Mouse (Mus musculus) mouse trophoblast stem cell (cell line): ENCODE results near the gene Arhgap31.

Experiments
- in situ Hi-C, 2 experiments: fragments of 300-500 bp; cut with MseI, MboI; formaldehyde crosslinking; loops; 2 replicates in 1 of 2; 3 replicates in 1 of 2; pipeline ENCODE4 v1.15.1; 2025

Gene Arhgap31

DNA sequence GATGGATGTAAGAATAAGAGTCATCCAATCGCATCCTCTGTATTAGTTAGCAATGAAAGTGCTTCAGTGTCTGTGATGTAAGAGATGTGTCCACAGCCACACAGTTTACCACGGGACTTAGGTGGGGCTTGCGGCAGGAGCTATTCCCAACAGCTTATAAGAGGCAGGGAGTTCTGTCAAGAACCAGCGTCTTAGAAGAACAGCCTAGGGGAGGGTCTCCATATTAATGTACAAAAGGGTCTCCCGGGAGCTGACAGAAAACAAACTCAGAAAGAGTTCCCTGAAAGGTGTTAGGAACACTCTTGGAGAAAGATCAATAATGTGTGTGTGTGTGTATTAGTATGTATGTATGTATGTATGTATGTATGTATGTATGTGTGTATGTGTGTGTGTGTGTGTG, 60.4 kb downstream of the Arhgap31 start:
- in situ Hi-C loops: no loop called here

DNA sequence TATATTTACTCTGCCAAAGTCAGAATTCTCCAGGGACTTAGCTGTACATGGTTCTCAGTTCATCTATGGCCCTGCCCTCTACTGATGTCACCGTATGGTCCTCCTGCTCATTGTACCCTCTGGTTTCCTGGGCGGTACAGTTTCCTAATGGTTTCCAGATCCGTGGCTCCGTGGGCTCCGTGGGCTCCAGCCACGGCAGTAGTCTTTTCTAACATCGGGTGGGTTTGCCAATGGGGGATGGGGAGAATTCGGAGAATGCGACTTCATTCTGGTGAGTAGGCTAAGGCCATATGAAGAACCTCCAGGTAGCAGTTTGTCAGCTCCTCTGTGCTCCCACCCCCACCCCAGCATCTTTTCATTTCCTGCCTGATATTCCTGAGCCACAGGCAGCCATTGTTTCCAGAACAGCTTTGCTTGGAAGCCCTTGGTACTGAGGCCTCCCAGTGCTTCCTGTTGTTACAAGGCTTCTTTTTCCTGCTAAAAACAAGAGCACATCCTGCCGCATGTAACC, 61.3 kb downstream of the Arhgap31 start:
- in situ Hi-C loops: no loop called here

DNA sequence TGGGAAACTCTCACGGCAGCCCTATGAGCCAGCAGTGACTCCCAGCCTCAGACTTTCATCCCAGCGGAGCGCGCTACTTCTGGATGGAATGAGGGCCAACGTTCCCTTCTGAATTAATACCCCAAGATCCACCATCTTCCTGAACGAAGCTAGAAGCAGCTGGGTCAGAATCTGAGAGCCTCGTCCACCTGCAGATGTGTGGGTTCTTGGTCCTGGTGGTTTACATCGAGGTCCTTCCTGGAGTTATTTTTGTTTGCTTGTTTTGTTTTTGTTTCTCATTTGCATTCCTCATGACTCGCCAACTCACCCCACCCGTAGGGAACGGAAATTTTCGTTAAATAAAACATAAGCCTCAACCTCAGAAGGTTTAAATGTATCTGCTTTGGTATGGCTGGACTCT, 61.8 kb downstream of the Arhgap31 start:
- in situ Hi-C loops: no loop called here

DNA sequence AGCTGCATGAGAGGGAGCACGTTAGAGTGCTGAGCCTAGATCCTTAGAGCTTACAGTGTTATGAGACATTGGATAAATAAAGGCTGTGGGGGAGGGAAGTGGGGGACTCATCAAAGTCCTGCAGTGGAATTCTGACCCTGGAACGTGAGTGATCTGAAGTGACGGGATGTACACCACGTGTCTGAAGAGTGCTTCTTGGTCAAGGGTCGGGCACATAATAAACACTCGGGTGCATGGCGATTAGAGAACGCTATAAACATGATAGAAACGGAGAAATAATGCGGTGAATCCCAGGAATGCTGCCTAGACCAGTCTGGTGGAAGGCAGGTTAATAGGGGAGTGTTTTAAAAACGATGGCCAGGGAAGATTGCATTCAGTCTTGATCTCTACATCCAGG, 63.6 kb downstream of the Arhgap31 start:
- in situ Hi-C loops: loop anchor here in 1 of 2 experiments (25.0 kb wide), 1 partner anchor 413 kb away; no protein-coding TSS in a partner anchor

DNA sequence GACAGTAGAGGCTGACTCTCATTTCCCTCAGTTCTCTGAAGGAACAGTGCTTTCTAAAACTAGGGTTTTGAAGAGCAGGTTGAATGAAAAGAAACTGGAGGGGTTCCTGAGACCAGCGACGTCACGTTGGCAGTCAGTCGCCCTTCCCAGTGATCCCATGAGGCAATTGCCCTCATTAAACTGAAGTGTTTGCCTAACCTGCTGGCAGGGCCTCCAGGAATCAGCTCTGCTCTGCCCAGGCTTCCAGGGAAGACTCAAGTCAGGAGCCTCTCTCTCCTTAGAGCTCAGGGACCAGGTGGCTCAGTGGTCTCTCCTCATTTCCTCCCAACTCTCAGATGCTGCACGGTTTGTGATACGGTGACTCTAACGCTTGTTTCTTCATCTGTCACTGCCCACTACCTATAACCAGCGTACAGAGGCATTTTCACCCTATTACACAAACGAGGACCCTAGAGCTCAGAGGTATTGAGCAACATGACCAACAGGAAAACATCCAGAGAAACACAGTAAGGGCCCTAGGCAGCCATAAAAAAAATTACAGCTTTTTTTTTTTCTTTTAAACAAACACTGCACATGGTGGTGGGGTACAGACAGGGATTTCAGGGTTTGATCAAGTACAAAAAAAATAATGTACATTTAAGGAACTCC, 64.2 kb downstream of the Arhgap31 start:
- in situ Hi-C loops: loop anchor here in 1 of 2 experiments (25.0 kb wide), 1 partner anchor 413 kb away; no protein-coding TSS in a partner anchor

DNA sequence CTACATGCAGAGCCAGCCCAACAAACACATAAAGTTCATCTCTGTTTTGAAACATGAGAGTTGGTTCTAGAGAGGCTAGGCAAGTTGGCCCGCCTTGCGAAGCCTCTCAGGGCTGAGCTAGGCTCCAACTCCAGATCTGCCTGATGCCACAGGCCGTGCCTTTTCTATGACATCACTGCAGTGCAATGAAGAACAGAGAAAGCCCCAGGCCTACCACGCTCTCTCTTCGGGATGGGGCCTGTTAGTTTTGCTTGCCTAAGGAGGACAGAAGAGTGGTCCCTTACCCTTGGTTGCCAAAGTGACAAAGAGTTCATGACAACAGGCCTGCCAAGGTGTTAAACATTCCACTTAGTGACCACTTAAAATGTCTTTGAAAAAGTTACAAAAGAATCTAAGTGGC, 64.9 kb downstream of the Arhgap31 start:
- in situ Hi-C loops: loop anchor here in 1 of 2 experiments (25.0 kb wide), 1 partner anchor 414 kb away; no protein-coding TSS in a partner anchor

DNA sequence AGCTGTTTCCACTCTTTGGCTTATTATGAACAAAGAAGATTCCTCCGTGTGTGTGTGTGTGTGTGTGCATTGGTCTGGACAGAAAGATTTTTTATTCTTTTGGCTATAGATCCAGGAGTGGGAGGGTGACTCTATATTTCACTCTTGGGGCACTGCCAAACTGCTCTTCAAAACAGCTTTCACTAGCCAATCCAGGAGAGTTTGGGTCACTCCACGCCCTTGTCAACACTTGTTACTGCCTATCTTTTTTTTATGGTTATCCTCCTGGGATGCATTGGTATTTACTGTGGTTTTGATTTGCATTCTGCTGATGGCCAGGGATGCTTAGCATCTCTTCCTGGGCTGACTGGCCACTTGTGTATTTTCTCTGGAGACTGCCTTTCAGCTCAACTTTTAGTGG, 68.6 kb downstream of the Arhgap31 start:
- in situ Hi-C loops: loop anchor here in 1 of 2 experiments (25.0 kb wide), 1 partner anchor 418 kb away; no protein-coding TSS in a partner anchor

DNA sequence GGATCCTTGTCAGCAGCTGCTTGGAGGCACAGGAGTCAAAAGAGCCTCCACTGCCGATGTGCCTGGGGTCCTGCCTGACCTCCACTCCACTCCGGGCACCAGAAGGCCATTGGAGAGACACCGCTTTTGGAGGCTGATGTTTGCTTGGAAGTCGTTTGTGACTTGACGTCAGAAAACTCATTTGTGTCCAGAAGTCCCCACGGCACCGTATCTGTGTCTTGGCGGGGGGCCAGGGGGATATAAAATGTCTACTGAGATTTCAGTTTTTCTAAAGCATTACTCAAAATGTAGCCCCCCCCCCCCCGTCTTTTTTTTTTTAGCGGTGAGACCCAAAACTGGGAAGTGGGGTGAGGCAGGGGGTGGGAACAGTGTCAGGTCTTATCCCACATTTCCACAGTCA, 76.0 kb downstream of the Arhgap31 start:
- in situ Hi-C loops: loop anchor here (10.0 to 25.0 kb wide), 3 partner anchors 68 to 425 kb away; partner anchors contain the start of gene Upk1b (in 1 of the 2)

DNA sequence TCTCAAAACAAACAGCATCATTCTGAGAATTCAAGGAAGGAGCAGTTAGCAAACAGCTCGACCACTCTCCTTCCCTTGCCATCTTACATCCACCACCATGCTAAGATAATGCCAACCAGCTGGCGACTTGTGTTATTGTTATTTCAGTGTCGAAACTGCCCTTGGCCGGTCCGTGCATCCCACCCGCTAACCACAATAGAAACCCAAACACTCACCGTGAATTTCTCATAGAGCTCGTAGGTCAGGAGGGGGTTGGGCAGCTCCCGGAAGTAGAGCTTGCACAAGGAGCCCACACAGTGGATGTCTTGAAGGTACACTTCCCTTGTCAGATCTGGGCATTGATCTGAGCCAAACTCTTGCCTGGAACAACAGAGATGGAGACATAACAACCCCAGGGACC, 76.4 kb downstream of the Arhgap31 start:
- in situ Hi-C loops: loop anchor here (10.0 to 25.0 kb wide), 3 partner anchors 68 to 426 kb away; partner anchors contain the start of gene Upk1b (in 1 of the 2)

DNA sequence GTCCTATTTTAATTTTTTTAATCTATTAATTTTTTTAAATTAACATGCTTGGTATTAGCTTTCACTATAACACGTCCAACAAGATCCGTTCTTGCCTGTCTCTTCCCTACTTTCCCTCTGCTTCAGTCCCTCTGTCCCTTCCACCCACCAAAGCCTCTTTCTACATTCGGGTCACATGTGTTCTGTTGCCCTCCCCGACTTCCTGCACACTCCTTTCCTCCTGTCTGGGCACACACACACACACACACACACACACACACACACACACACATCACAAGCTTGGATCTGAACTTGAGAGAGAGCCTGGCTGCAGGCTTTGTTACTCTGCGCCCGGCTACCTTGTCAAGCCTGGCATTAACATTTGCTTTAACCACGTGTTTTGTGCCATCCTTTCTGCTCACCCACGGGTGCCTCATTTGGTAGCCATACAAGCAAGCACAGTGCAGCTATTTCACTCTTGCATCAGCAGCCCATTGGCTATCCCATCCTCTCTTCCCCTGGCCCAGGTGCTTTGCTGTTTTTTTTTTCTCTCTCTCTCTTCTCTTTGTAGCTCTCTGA, 77.2 kb downstream of the Arhgap31 start:
- in situ Hi-C loops: loop anchor here (10.0 to 25.0 kb wide), 3 partner anchors 69 to 426 kb away; partner anchors contain the start of gene Upk1b (in 1 of the 2)

DNA sequence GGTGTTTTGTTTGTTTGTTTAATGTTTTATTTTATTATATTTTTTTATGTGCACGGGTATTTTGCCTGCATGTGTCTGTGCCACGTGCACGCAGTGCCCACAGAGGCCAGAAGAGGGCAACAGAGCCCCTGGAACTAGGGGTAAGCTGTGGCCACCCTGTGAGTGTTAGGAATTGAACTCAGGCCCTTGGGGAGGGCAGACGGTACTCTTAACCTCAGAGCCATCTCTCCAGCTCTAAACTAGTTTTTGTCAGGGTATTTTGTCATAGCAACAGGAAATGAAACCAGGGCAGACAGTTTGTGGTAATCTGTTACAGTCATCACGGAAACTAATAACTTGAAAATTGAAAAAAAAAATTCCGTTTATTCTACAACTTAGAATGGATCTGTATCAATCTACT, 80.9 kb downstream of the Arhgap31 start:
- in situ Hi-C loops: loop anchor here (5.0 to 25.0 kb wide), 4 partner anchors 73 to 430 kb away; partner anchors contain the start of gene Upk1b (in 1 of the 2)

DNA sequence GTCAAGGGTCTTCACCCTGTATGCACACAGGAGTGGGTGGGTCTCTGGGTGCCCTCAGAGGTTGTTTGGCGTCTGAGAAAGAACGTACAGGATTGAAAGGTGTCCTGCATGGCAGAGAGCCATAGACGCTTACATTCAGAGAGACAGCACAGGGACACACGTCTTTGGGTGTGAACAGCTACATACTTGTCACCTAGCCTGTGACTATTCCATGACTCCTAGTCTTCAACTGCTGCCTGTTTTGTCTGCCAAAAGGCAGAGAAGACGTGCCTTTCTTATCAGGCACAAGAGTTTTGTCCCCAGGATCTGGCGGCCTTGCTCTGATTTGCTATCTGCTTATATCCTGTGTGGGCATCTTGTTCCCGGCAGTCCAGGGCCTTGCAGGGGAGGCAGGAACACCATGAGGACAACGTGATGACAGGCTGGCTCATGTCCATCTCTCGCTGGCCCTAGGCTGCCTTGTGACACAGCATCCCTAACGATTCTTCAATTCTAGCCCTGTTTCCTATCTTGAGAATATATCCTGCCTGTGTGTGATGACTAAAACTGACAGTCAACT, 87.2 kb downstream of the Arhgap31 start:
- in situ Hi-C loops: loop anchor here in 1 of 2 experiments (25.0 kb wide), 1 partner anchor 436 kb away; no protein-coding TSS in a partner anchor

DNA sequence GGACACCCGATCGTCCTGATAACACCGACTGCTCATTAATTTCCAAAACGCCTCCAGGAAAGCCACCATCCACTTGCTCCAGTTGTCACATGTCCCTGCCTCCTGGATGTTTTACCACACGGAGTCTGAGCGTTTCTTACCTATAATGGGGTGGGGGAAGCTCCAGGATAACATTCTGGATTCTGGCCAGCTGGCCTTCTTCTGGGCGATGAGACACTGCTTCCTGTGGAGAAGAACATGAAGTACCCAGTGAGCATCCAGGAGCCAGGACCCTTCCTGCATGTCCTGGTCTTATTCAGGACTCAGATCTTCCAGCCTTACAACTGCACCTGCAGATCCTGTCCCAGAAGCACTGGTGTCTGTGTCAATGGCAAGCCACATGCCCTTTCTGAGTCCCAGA, 87.7 kb downstream of the Arhgap31 start:
- in situ Hi-C loops: loop anchor here in 1 of 2 experiments (25.0 kb wide), 1 partner anchor 437 kb away; no protein-coding TSS in a partner anchor

DNA sequence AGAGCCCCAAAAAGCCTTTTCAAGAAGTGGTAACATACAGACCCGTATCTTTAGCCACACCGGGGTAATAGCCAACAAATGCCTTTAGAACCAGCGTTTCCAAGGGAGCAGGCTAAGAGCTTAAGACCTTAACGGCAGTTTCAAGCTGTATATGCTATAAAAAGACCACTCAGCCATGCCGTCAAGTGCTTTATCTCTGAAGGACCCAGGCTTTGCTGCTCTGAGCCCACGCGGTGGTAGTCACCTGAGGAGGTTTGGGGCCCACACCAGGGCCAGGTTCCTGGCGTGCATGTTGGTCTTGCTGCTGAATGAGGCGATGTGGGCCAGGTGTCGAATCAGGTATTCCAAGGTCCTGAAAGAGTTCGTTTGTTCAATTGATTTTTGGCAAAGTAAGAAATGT, 88.8 kb downstream of the Arhgap31 start:
- in situ Hi-C loops: no loop called here

DNA sequence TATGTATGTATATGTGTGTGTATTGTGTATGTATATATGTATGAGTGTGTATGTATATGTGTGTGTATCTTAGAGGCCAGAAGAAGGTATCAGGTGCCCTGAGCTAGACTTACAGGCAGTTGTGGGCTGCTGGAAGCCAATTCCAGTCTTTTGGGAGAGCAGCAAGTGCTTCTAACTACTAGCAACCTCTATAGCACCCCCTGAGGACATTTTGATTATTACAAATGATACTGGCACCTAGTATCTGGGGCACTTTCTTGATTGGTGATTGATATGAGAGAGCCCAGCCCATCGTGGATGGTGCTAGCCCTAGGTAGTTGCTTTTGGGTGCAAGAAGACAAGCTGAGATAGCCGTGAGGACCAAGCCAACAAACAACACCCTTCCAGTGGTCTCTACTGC, 90.8 kb downstream of the Arhgap31 start:
- in situ Hi-C loops: no loop called here

DNA sequence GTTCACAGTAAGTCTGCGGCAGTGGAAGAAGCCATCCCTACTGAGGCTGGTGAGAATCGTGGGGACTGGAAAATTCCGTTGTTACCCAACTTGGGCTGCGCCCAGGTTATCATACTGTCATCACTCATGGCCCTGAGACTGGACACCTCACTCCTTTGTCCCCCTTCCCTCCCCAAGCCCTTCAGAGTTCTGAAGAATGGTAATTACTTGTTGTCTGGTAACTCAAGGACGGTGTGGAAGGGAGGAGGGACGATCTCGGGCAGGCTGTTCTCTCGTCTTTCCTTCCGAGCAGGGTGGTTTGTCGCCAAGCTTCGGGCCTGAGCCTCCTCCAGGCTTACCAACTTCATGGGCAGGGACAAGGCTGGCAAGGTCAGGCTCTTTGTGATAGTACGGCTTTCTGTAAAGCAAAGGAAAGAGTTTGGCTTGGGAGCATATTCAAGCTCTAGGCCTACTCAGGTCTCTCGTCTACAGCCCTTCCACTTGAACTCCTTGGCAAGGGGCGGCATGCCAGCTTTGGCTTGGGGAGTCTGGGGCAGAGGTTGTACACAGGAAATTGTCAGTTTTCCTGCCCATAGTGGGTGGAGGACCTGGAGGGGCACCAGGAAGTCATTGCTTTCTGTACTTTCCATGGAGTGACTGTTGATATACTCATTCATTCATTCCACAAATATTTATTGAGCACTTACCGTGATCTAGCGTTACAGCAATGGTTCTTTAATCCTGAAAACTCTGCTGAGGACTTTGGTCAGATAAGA, 92.2 kb downstream of the Arhgap31 start:
- in situ Hi-C loops: no loop called here

DNA sequence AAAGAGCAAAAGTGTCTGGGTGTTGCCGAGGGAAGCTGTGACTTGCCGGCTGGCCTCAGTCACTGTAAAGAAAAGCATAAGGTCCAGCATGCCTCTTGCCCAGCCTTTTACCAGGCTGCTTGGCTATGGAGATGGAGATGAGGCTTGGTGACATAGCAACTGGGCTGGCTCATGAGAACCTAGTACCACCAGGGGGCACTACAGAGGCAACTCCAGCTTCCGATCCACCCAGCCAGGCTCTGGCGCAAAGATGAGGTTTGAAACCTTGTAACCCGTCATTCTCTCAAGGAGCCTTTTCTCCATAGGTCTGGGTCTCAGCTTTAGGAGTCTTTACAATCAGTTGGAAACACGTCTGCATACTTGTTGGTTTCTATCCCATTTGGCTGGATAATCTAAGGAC, 94.0 kb downstream of the Arhgap31 start:
- in situ Hi-C loops: no loop called here

DNA sequence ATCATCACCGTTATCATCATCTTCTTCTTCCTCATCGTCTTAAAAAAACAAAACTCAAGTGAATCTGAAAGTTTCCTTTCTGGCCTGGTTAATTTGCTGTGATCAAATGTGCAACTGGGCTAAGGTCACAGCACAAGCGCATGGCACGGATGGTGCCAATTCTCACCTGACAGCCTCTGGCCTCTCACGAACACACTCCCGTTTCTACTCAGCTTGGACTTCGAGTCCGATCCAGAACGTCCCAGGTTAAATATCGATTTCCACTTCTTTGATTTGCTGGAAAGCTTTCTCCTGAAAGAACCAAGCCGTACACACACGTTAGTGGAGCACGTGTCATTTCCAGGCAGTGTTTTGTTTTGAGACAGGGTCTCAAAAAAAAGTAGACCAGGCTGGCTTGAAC, 95.1 kb downstream of the Arhgap31 start:
- in situ Hi-C loops: no loop called here

DNA sequence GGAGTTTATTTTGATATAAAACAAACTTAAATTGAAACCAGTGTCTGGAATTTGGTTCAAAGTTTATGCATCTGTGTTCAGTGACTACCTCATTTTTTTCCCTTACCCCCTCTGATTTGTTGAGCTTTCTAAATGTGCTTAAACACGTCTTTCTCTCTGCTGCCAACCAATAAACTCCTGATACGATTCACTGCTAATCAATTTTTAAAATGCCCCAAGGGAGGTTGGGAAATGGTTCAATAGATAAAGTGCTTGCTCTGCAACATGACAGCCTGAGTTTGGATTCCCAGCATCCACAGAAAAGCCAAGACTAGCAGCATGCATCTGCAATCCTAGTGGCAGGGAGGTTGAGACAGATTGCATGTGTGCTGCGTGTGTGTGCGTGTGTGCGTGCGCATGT, 99.4 kb downstream of the Arhgap31 start:
- in situ Hi-C loops: no loop called here

DNA sequence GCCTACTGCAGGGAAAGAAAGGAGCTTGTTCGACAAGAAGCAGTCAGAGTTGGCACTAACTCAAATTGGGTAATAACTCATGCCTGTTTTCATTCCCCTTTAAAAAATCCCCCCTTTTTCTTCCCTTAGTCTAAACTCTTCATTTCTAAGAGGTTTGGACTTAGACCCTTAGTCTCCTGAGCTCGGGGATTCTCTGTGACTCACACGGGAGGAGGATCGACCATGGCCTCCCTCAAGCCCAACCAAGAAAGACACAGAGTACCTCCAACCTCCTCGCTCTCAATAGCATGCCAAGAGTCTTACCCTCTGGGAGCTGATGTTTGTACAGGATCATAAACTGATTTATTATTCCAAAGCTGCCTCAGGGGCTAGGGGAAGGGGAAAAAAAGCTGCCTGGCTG, 100.4 kb downstream of the Arhgap31 start:
- in situ Hi-C loops: no loop called here

DNA sequence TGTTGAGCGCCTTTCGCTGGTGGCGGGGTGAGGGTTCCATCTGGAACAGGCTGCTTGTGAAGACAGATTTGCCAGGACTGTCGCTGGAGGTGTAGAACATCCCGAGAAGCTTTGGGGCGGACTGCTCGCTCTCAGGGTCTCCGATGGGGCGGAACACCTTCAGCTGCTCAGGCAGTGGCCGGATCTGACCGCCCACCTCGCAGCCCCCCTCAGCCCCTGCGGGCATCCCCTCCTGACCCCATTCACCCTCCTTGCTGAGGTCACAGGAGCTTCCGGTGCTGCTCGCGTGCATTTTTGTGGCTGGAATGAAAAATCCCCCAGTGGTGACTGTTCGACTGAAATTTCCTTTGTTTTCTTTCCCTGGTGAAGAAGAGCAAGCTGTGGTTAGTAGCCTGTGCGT, 104.0 kb downstream of the Arhgap31 start:
- in situ Hi-C loops: no loop called here

DNA sequence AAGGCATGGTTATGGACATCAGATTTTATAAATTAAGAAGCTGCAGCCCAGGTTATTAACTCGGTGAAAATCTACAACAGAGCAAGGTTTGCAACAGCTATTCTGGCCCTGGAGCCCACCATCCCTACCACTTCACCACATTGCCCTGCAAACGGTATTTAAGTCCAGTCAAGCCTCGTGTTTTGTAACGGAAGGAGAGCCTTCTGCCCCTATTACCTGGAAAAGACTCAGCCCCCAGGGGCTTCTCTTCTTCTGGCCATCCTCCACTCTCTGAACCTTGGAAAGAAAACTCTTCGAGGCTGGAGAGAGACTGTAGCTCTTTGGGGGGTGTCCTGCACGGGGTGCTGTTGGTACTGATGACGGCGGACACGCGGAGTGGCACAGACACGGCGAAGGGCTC, 104.4 kb downstream of the Arhgap31 start:
- in situ Hi-C loops: no loop called here
